Mouse (Mus musculus): ENCODE data around the gene Derl2. TPM values are rescaled to one million over a fixed set of nuclear protein-coding genes. Genes with fewer than 3 reads are reported as not detected.

Derl2 gene
- polyA plus RNA-seq, 1 experiment from 2014 or later, result 47.7 TPM

DNA sequence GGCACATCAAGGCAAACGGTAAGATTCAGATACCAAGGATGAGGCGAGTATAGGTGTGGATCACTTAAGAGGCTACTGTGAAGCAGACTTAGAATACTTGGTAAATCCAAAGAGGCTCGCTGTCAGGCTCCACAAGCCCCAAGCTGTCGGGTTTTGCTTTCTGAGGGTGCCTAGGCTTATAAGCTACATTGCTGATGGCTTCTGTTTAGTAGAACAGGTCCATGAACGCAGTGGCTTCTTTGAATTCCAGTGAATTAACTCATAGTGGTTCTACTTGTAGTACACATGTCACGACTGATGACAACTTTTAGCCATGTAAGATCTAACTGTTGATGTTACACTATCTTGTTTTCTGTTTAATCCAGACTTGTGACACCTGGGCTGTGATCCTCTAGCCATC is 42.3 kb downstream of the Derl2 start:
- Histone ChIP-seq H3K9ac (replicated peaks; ENCODE audit: low read length) (no peak overlapping the region), H3K27me3 (ENCODE audit: control insufficient read depth, insufficient read depth, low read length) (no peaks in the 10 kb centered on the region), H3K36me3 (replicated peaks; ENCODE audit: control insufficient read depth, insufficient read depth, low read depth, low read length) (peaks cover 19% of the 10 kb centered on the region), H3K27ac (replicated peaks; ENCODE audit: low read depth, low read length) (no peak overlapping the region), H3K9me3 (replicated peaks; ENCODE audit: control insufficient read depth, low read length) (no peaks in the 10 kb centered on the region), H3K4me1 (ENCODE audit: control insufficient read depth, insufficient read depth, low read length) (peaks cover 2% of the 10 kb centered on the region; the same call in 1 of the 2 replicates), H3K4me3 (ENCODE audit: low read depth, low read length) (no peak overlapping the region), H3K4me2 (ENCODE audit: low read depth, low read length) (no peak overlapping the region)
- DNase-seq (ENCODE audit: low spot score) (no peak), ATAC-seq (replicated peaks; ENCODE audit: insufficient number of reproducible peaks, low FRiP score, low TSS enrichment, low read depth) (no peak)
- 91% methylated on average over 6 of the region's 6 CpGs for WGBS

DNA sequence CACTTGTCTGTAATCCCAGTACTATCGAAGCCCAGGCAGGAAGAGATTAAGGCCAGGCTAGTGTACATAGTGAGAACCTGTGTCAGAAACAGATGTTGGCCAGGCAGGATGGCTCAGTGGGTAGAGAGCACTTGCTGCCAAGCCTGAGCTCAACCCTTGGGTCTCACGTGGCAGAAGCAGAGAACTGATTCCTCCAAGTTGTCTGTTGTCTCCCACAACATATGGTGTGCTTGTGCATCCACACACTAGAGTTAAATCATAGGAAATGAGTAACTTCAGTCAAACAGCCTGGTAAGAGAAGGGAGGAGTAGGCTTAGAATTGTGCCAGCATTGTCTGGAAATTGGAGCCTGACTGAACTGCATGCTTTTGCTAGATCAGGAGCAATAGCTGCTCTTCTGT is 44.4 kb downstream of the Derl2 start:
- no peak for DNase-seq (ENCODE audit: low spot score)
- Histone ChIP-seq H3K4me2 (ENCODE audit: low read depth, low read length) (no peak overlapping the region), H3K9me3 (replicated peaks; ENCODE audit: control insufficient read depth, low read length) (no peaks in the 10 kb centered on the region), H3K27me3 (ENCODE audit: control insufficient read depth, insufficient read depth, low read length) (no peaks in the 10 kb centered on the region), H3K4me3 (ENCODE audit: low read depth, low read length) (no peak overlapping the region), H3K4me1 (ENCODE audit: control insufficient read depth, insufficient read depth, low read length) (no peaks in the 10 kb centered on the region), H3K27ac (replicated peaks; ENCODE audit: low read depth, low read length) (no peak overlapping the region), H3K9ac (replicated peaks; ENCODE audit: low read length) (no peak overlapping the region), H3K36me3 (replicated peaks; ENCODE audit: control insufficient read depth, insufficient read depth, low read depth, low read length) (peaks cover 17% of the 10 kb centered on the region)
- ATAC-seq (replicated peaks; ENCODE audit: insufficient number of reproducible peaks, low FRiP score, low TSS enrichment, low read depth), result no peak
- 73% methylated on average over 2 of the region's 2 CpGs for WGBS

DNA sequence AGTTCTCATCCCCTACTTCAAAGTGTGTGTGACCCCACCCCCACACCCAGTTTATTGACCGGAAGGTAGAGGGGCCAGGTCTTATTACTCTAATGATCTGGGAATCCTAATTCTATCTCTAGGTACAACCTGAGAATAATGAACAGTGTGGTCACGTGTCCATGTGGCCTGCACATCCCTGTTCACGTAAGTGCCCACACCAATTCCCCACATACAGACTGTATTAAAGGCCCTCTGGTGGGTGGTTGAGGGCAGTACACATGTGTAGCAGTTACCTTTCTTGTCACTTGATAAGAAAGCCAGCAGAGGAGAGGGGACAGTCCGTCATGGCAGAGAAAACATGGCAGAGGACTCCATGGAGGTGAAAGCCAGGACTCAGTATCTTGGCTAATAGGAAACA is 45.7 kb downstream of the Derl2 start:
- WGBS, result 75% methylated on average over 4 of the region's 4 CpGs
- Histone ChIP-seq H3K27me3 (ENCODE audit: control insufficient read depth, insufficient read depth, low read length) (no peaks in the 10 kb centered on the region), H3K27ac (replicated peaks; ENCODE audit: low read depth, low read length) (no peak overlapping the region), H3K36me3 (replicated peaks; ENCODE audit: control insufficient read depth, insufficient read depth, low read depth, low read length) (peaks cover 8% of the 10 kb centered on the region), H3K4me1 (ENCODE audit: control insufficient read depth, insufficient read depth, low read length) (no peaks in the 10 kb centered on the region), H3K9me3 (replicated peaks; ENCODE audit: control insufficient read depth, low read length) (no peaks in the 10 kb centered on the region), H3K4me3 (ENCODE audit: low read depth, low read length) (no peak overlapping the region), H3K9ac (replicated peaks; ENCODE audit: low read length) (no peak overlapping the region), H3K4me2 (ENCODE audit: low read depth, low read length) (no peak overlapping the region)
- peak; percentile 38 for DNase-seq (ENCODE audit: low spot score)
- ATAC-seq (replicated peaks; ENCODE audit: insufficient number of reproducible peaks, low FRiP score, low TSS enrichment, low read depth), result no peak

DNA sequence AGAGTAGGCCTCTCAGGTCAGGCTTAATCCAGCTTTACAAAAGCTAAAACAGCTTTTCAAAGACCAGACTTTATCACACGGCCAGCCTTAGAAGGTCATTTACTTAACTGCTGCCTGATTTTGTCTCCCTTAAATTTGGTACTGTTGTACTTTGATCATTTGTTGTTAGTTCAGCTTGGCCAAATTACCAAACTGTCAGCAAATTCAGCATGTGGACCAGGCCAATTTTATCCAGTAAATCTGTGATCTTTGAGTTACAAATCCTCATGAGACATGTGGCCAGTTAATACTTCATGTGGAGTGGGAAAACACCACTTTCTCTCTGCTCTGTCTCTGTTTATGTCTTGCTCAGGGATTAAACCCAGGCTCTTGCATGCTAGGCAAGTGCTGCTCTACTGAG is 47.1 kb downstream of the Derl2 start:
- H3K4me2 ChIP-seq (ENCODE audit: low read depth, low read length), result no peak overlapping the region
- no peaks in the 10 kb centered on the region for H3K9me3 ChIP-seq (replicated peaks; ENCODE audit: control insufficient read depth, low read length)
- WGBS, result 59% methylated on average over 1 of the region's 1 CpGs
- H3K4me3 ChIP-seq (ENCODE audit: low read depth, low read length), result no peak overlapping the region
- H3K27me3 ChIP-seq (ENCODE audit: control insufficient read depth, insufficient read depth, low read length), result no peaks in the 10 kb centered on the region
- H3K36me3 ChIP-seq (replicated peaks; ENCODE audit: control insufficient read depth, insufficient read depth, low read depth, low read length), result peaks cover 6% of the 10 kb centered on the region
- H3K27ac ChIP-seq (replicated peaks; ENCODE audit: low read depth, low read length), result no peak overlapping the region
- ATAC-seq (replicated peaks; ENCODE audit: insufficient number of reproducible peaks, low FRiP score, low TSS enrichment, low read depth), result no peak
- no peak for DNase-seq (ENCODE audit: low spot score)
- H3K4me1 ChIP-seq (ENCODE audit: control insufficient read depth, insufficient read depth, low read length), result no peaks in the 10 kb centered on the region
- H3K9ac ChIP-seq (replicated peaks; ENCODE audit: low read length), result no peak overlapping the region

DNA sequence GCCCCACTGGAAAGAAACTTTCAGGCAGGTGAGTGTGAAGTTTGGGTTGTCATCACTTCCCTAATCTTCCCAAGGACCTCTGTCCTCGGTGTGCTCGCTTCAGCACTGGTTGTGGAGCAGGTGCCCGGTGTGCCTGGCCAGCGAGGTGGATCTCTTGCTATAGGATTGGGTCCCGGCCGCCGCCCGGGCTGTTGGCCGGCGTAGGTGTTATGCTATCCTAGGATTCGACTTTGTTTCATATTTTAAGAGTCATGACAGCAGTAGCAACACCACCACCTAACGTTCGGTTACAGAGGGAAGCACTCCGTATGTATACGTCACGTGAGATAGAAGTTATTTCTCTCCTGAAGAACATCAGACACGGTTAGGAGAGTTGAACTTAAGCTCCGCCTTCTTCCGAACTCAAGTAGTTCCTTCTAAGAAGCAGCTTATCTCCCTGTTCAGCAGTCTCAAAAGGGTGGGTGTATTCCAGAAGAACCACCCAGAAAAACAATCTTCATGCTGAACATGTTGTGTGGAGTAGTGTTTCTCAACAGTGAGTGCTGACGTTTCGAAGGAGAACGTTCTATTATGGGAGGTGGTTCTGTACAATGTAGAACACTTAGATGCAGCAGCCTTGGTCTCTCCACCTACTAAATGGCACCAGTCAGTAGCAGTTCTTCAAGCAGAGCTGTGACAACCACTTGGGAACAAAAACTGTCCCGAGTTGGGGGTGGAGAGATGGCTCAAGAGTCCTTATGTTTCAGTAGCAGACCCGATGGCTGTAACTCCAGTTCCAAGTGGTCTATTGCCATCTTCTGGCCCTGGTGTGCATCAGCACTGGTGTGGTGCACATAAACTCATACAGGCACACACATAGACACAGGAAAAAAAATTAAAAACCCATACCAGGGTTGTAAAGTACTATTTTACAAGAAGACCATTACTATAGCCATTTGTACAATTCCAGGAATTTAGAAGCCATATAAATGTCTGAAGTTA is 48.8 kb downstream of the Derl2 start:
- 18% methylated on average over 24 of the region's 24 CpGs for WGBS

GRCm38 (mm10) chr11:70969821-70970559 is 49.7 kb downstream of the Derl2 start, which contains the start of the genes Nup88 and Rpain:
Gene Nup88, minus strand, starts transcription at chr11:70969973.
Gene Rpain, plus strand, starts transcription at chr11:70970213.
- no peaks in the 10 kb centered on the region for H3K9me3 ChIP-seq (replicated peaks; ENCODE audit: control insufficient read depth, low read length)
- peak within 1 kb of the TSS; percentile 96 for H3K9ac ChIP-seq (replicated peaks; ENCODE audit: low read length)
- under 1% methylated on average over 43 of the region's 43 CpGs for WGBS
- H3K4me2 ChIP-seq (ENCODE audit: low read depth, low read length), result peak within 1 kb of the TSS; percentile 66
- peak; percentile 97 for DNase-seq (ENCODE audit: low spot score)
- peak within 1 kb of the TSS; percentile 93 for H3K4me3 ChIP-seq (ENCODE audit: low read depth, low read length)
- no peaks in the 10 kb centered on the region for H3K4me1 ChIP-seq (ENCODE audit: control insufficient read depth, insufficient read depth, low read length)
- H3K27ac ChIP-seq (replicated peaks; ENCODE audit: low read depth, low read length), result peak within 1 kb of the TSS; percentile 68; the same call in 1 of the 2 replicates
- no peaks in the 10 kb centered on the region for H3K27me3 ChIP-seq (ENCODE audit: control insufficient read depth, insufficient read depth, low read length)
- peak; percentile 98 for ATAC-seq (replicated peaks; ENCODE audit: insufficient number of reproducible peaks, low FRiP score, low TSS enrichment, low read depth)
- 0 out of 2 replicates have a peak, but pooled peaks cover 2% of the 10 kb centered on the region for H3K36me3 ChIP-seq (replicated peaks; ENCODE audit: control insufficient read depth, insufficient read depth, low read depth, low read length)

More for the DNA sequence above, 48.8 kb downstream of the Derl2 start:
- ATAC-seq (replicated peaks; ENCODE audit: insufficient number of reproducible peaks, low FRiP score, low TSS enrichment, low read depth) (peak; percentile 51), DNase-seq (ENCODE audit: low spot score) (peak; percentile 13)
- H3K4me1 ChIP-seq (ENCODE audit: control insufficient read depth, insufficient read depth, low read length), result no peaks in the 10 kb centered on the region
- H3K9ac ChIP-seq (replicated peaks; ENCODE audit: low read length), result peak overlapping the region; percentile 64
- H3K9me3 ChIP-seq (replicated peaks; ENCODE audit: control insufficient read depth, low read length), result no peaks in the 10 kb centered on the region
- 0 out of 2 replicates have a peak, but pooled peaks cover 2% of the 10 kb centered on the region for H3K36me3 ChIP-seq (replicated peaks; ENCODE audit: control insufficient read depth, insufficient read depth, low read depth, low read length)
- peak overlapping the region; percentile 93 for H3K4me3 ChIP-seq (ENCODE audit: low read depth, low read length)
- H3K4me2 ChIP-seq (ENCODE audit: low read depth, low read length), result peak overlapping the region; percentile 66
- H3K27me3 ChIP-seq (ENCODE audit: control insufficient read depth, insufficient read depth, low read length), result no peaks in the 10 kb centered on the region
- no peak overlapping the region for H3K27ac ChIP-seq (replicated peaks; ENCODE audit: low read depth, low read length)

- H3K27me3 ChIP-seq (ENCODE audit: control insufficient read depth, insufficient read depth, low read length), result no peaks in the 10 kb centered on the region
- H3K4me3 ChIP-seq (ENCODE audit: low read depth, low read length), result peak overlapping the region; percentile 93
- H3K4me2 ChIP-seq (ENCODE audit: low read depth, low read length), result peak overlapping the region; percentile 65
- H3K4me1 ChIP-seq (ENCODE audit: control insufficient read depth, insufficient read depth, low read length), result no peaks in the 10 kb centered on the region
- ATAC-seq (replicated peaks; ENCODE audit: insufficient number of reproducible peaks, low FRiP score, low TSS enrichment, low read depth), result no peak
- H3K36me3 ChIP-seq (replicated peaks; ENCODE audit: control insufficient read depth, insufficient read depth, low read depth, low read length), result peaks cover 5% of the 10 kb centered on the region
- H3K9ac ChIP-seq (replicated peaks; ENCODE audit: low read length), result peak overlapping the region; percentile 96
- H3K9me3 ChIP-seq (replicated peaks; ENCODE audit: control insufficient read depth, low read length), result no peaks in the 10 kb centered on the region
- under 1% methylated on average over 25 of the region's 25 CpGs for WGBS
- peak overlapping the region; percentile 68; the same call in 1 of the 2 replicates for H3K27ac ChIP-seq (replicated peaks; ENCODE audit: low read depth, low read length)
- DNase-seq (ENCODE audit: low spot score), result peak; percentile 47
Observed at GRCm38 (mm10) chr11:70969271-70969794, 50.3 kb downstream of the Derl2 start.

All from embryonic facial prominence, embryonic 11.5 days (tissue).